Mouse (Mus musculus): ENCODE data around the gene Lyzl4.

DNA sequence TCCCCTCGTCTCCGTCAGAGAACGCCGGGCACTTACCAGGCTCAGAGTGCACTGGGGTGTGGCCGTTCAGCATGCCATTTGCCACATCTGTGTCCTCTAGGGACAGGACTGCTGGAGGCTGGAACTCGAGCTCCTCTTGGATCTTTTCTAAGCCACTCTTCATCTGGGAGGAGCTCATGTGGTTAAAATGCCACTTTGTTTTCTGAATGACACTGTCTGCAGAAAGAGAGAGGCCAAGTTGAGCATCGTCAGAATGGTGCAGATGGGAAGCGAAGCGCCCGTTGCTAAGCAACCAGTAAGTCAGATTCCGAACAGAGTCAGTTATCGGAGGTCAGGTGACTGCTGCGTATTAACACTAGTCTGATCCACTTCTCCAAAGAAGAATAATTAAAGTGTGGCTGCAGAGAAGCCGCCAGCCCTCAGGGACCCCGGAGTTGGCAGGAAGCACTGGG lies 48.3 kb upstream of the Lyzl4 start:
- TF ChIP-seq EP300 (IDR thresholded peaks at IDR 0.05; ENCODE audit: insufficient read depth, low read depth, low read length) (no peak), CTCF (IDR thresholded peaks at IDR 0.05; ENCODE audit: low read depth, low read length) (no peak)

Data from ES-Bruce4 (cell line).